Mouse (Mus musculus) hindbrain, embryonic 15.5 days (tissue): Measurements from ENCODE around the gene Olfr1350. TPM values are rescaled to one million over a fixed set of nuclear protein-coding genes. Genes with fewer than 3 reads are reported as not detected.
A peak's percentile ranks its signal among the peaks of the same experiment; 100 is the strongest.
"Not testable (repeated sequence)": the region's sequence is repeated elsewhere in the genome, so short reads cannot be mapped to it uniquely, and the experiment has no call there.

Experiments
- ATAC-seq: fragments of 200-750 bp; cut with Nextera tagmentation; 2 replicates; pipeline ENCODE4 v1.8.0; 2017; ENCODE audit warnings: low read depth, moderate number of reproducible peaks, moderate TSS enrichment; ENCODE audit not compliant: low FRiP score
- H3K27ac ChIP-seq: fragments of 300-500 bp; sonication (generic); replicated peaks from 2 replicates; pipeline ENCODE4 v1.5.1; 2015; ENCODE audit warnings: mild to moderate bottlenecking, inconsistent platforms
- H3K27me3 ChIP-seq: fragments of 300-500 bp; sonication (generic); 2 replicates; pipeline ENCODE4 v1.6.1; 2015; ENCODE audit warnings: control low read depth, inconsistent platforms
- H3K36me3 ChIP-seq: fragments of 300-500 bp; sonication (generic); 2 replicates; pipeline ENCODE4 v1.6.1; 2015; ENCODE audit warnings: control low read depth, inconsistent platforms
- H3K4me1 ChIP-seq: fragments of 300-500 bp; sonication (generic); replicated peaks from 2 replicates; pipeline ENCODE4 v1.6.1; 2015; ENCODE audit warnings: control low read depth, inconsistent platforms
- H3K4me2 ChIP-seq: fragments of 300-500 bp; sonication (generic); 2 replicates; pipeline ENCODE4 v1.6.1; 2015; ENCODE audit warnings: moderate library complexity, mild to moderate bottlenecking, inconsistent platforms
- H3K4me3 ChIP-seq: fragments of 300-500 bp; sonication (generic); 2 replicates; pipeline ENCODE4 v1.5.1; 2015; ENCODE audit warnings: mild to moderate bottlenecking, inconsistent platforms
- H3K9ac ChIP-seq: fragments of 300-500 bp; sonication (generic); 2 replicates; pipeline ENCODE4 v1.6.1; 2015; ENCODE audit warnings: inconsistent platforms
- H3K9me3 ChIP-seq: fragments of 300-500 bp; sonication (generic); 2 replicates; pipeline ENCODE4 v1.6.1; 2016; ENCODE audit warnings: control low read depth, inconsistent platforms
- WGBS: fragments of 180-500 bp; shearing (Covaris S2); methylation state at CpG from one replicate; pipeline ENCODE4 v1.1.7; 2015; 5-methylcytosine and 5-hydroxymethylcytosine counted together
- polyA plus RNA-seq: library from polyadenylated mRNA; unstranded; fragments of >200 nt; fragmentation: Nextera tagmentation; extraction: Ambion mirVana; gene quantifications from 2 replicates; pipeline ENCODE4 v1.2.1, GENCODE M21; 2015

The Olfr1350 gene
- polyA plus RNA-seq = not detected in 2 replicates

- Histone ChIP-seq H3K36me3 (no peaks in the 10 kb centered on the region), H3K4me2 (no peak within 1 kb of the TSS), H3K27me3 (no peaks in the 10 kb centered on the region), H3K9me3 (no peaks in the 10 kb centered on the region), H3K9ac (no peak within 1 kb of the TSS), H3K27ac (no peak within 1 kb of the TSS), H3K4me1 (no peaks in the 10 kb centered on the region), H3K4me3 (no peak within 1 kb of the TSS)
- ATAC-seq = no peak
These were observed at the start of gene Olfr1350 for GRCm38 (mm10) chr7:6564541-6564940. Gene Olfr1350 (plus strand): TSS chr7:6564841.

- Histone ChIP-seq H3K4me2 (no peak overlapping the region), H3K27ac (no peak overlapping the region), H3K9ac (no peak overlapping the region), H3K9me3 (no peaks in the 10 kb centered on the region), H3K27me3 (no peaks in the 10 kb centered on the region), H3K36me3 (no peaks in the 10 kb centered on the region), H3K4me1 (no peaks in the 10 kb centered on the region), H3K4me3 (no peak overlapping the region)
- 34% methylated on average over 1 of the region's 1 CpGs for WGBS
- ATAC-seq = no peak
These were observed 43.0 kb upstream of the Olfr1350 start for GRCm38 (mm10) chr7:6521666-6522065.

- WGBS = 81% methylated on average over 5 of the region's 5 CpGs
- Histone ChIP-seq H3K4me1 (no peaks in the 10 kb centered on the region), H3K27me3 (no peaks in the 10 kb centered on the region), H3K36me3 (no peaks in the 10 kb centered on the region), H3K9ac (no peak within 1 kb of the TSS), H3K4me2 (no peak within 1 kb of the TSS), H3K4me3 (no peak within 1 kb of the TSS), H3K27ac (no peak within 1 kb of the TSS), H3K9me3 (no peaks in the 10 kb centered on the region)
- no peak for ATAC-seq
These were observed 41.8 kb upstream of the Olfr1350 start, which contains the start of gene Olfr1349 for GRCm38 (mm10) chr7:6522850-6523249. Gene Olfr1349 (minus strand): TSS chr7:6522950.

GRCm38 (mm10) chr7:6525001-6525400 is 39.6 kb upstream of the Olfr1350 start:
- ATAC-seq = no peak
- H3K36me3 ChIP-seq = no peaks in the 10 kb centered on the region
- H3K4me2 ChIP-seq = no peak overlapping the region
- H3K9me3 ChIP-seq = no peaks in the 10 kb centered on the region
- H3K4me3 ChIP-seq = no peak overlapping the region
- whole genome bisulfite sequencing = 63% methylated on average over 3 of the region's 3 CpGs
- no peak overlapping the region for H3K9ac ChIP-seq
- no peaks in the 10 kb centered on the region for H3K27me3 ChIP-seq
- H3K4me1 ChIP-seq = no peaks in the 10 kb centered on the region
- no peak overlapping the region for H3K27ac ChIP-seq

- Histone ChIP-seq H3K27me3 (no peaks in the 10 kb centered on the region), H3K9me3 (no peaks in the 10 kb centered on the region), H3K4me2 (no peak overlapping the region), H3K9ac (no peak overlapping the region), H3K36me3 (no peaks in the 10 kb centered on the region), H3K4me3 (no peak overlapping the region), H3K4me1 (no peaks in the 10 kb centered on the region), H3K27ac (no peak overlapping the region)
- WGBS = 66% methylated on average over 5 of the region's 5 CpGs
- no peak for ATAC-seq
These were observed 38.5 kb upstream of the Olfr1350 start for GRCm38 (mm10) chr7:6526141-6526540.

- 56% methylated on average over 8 of the region's 8 CpGs for WGBS
- Histone ChIP-seq H3K4me1 (no peaks in the 10 kb centered on the region), H3K9me3 (no peaks in the 10 kb centered on the region), H3K27ac (no peak overlapping the region), H3K9ac (no peak overlapping the region), H3K27me3 (no peaks in the 10 kb centered on the region), H3K4me2 (no peak overlapping the region), H3K36me3 (no peaks in the 10 kb centered on the region), H3K4me3 (no peak overlapping the region)
- peak; percentile 90 for ATAC-seq
These were observed 21.6 kb downstream of the Olfr1350 start for GRCm38 (mm10) chr7:6586096-6586759.

- H3K27ac ChIP-seq, H3K4me2 ChIP-seq, H3K4me3 ChIP-seq, H3K27me3 ChIP-seq, H3K4me1 ChIP-seq, ATAC-seq, H3K36me3 ChIP-seq, H3K9ac ChIP-seq, H3K9me3 ChIP-seq: not testable (repeated sequence)
- 90% methylated on average over 13 of the region's 13 CpGs for WGBS
These were observed 24.1 kb downstream of the Olfr1350 start for GRCm38 (mm10) chr7:6588766-6589165.

- no peak overlapping the region for H3K9ac ChIP-seq
- no peaks in the 10 kb centered on the region for H3K36me3 ChIP-seq
- no peaks in the 10 kb centered on the region for H3K4me1 ChIP-seq
- H3K4me2 ChIP-seq = no peak overlapping the region
- no peaks in the 10 kb centered on the region for H3K27me3 ChIP-seq
- no peak overlapping the region for H3K27ac ChIP-seq
- H3K9me3 ChIP-seq = no peaks in the 10 kb centered on the region
- H3K4me3 ChIP-seq = no peak overlapping the region
- no peak for ATAC-seq
- WGBS = 85% methylated on average over 9 of the region's 9 CpGs
These were observed 38.7 kb downstream of the Olfr1350 start for GRCm38 (mm10) chr7:6603331-6603730.

Other genes with a start within 250 kb of the Olfr1350 start
- gene Zfp583, start 233.6 kb upstream of the Olfr1350 start, polyA plus RNA-seq = 13.6 and 14.7 TPM in 2 replicates
- gene Gm3854, start 221.1 kb upstream of the Olfr1350 start, polyA plus RNA-seq = 8.1 and 8.5 TPM in 2 replicates
- 3.5 and 4.9 TPM in 2 replicates for gene Zfp78, start 201.6 kb upstream of the Olfr1350 start, polyA plus RNA-seq
- 13.8 and 14.2 TPM in 2 replicates for gene Zfp28, start 181.5 kb upstream of the Olfr1350 start, polyA plus RNA-seq
- gene Smim17, start 166.1 kb upstream of the Olfr1350 start, polyA plus RNA-seq = 7.0 and 8.4 TPM in 2 replicates
- 0.05 TPM in 1 of 2 replicates, not detected in the other for gene Gm20715, start 154.6 kb upstream of the Olfr1350 start, polyA plus RNA-seq
- 0.14 and 0.18 TPM in 2 replicates for gene Olfr1344, start 126.2 kb upstream of the Olfr1350 start, polyA plus RNA-seq
- not detected in 2 replicates for gene Olfr1336, start 108.7 kb upstream of the Olfr1350 start, polyA plus RNA-seq
- gene Olfr1346, start 97.7 kb upstream of the Olfr1350 start, polyA plus RNA-seq = not detected in 2 replicates
- gene Olfr5, start 77.9 kb upstream of the Olfr1350 start, polyA plus RNA-seq = not detected in 2 replicates
- gene Olfr1347, start 65.1 kb upstream of the Olfr1350 start, polyA plus RNA-seq = not detected in 2 replicates
- not detected in 2 replicates for gene Olfr1348, start 56.1 kb upstream of the Olfr1350 start, polyA plus RNA-seq
- not detected in 2 replicates for gene Olfr1349, start 41.9 kb upstream of the Olfr1350 start, polyA plus RNA-seq
- 7.1 and 7.5 TPM in 2 replicates for gene Zim1, start 131.6 kb downstream of the Olfr1350 start, polyA plus RNA-seq
- gene Peg3, start 165.6 kb downstream of the Olfr1350 start, polyA plus RNA-seq = 90.4 and 93.6 TPM in 2 replicates
- 28.3 and 30.2 TPM in 2 replicates for gene Usp29, start 165.7 kb downstream of the Olfr1350 start, polyA plus RNA-seq